Mouse (Mus musculus): Measurements from ENCODE around the gene Mrvi1. TPM values are rescaled to one million over a fixed set of nuclear protein-coding genes. Genes with fewer than 3 reads are reported as not detected.

Gene Mrvi1
- polyA plus RNA-seq, 1 experiment from 2014 or later = 3.2 TPM

GRCm38 (mm10) chr7:110843916-110844874 is 138.1 kb downstream of the Mrvi1 start, which contains the start of gene Rnf141:
TSS of gene Rnf141 (minus strand) at chr7:110844457.
- Histone ChIP-seq H3K9me3 (replicated peaks; ENCODE audit: control insufficient read depth, low read length) (no peaks in the 10 kb centered on the region), H3K36me3 (ENCODE audit: control insufficient read depth, insufficient read depth) (no peaks in the 10 kb centered on the region), H3K4me3 (ENCODE audit: low read length) (peak within 1 kb of the TSS; percentile 96), H3K4me2 (ENCODE audit: low read depth, low read length) (peak within 1 kb of the TSS; percentile 84), H3K27ac (ENCODE audit: low read length) (peak within 1 kb of the TSS; percentile 97), H3K27me3 (ENCODE audit: control insufficient read depth, insufficient read depth, low read length) (no peaks in the 10 kb centered on the region), H3K4me1 (ENCODE audit: control insufficient read depth, insufficient read depth, low read length) (0 out of 2 replicates have a peak, but pooled peaks cover 3% of the 10 kb centered on the region), H3K9ac (ENCODE audit: low read length) (peak within 1 kb of the TSS; percentile 97)
- under 1% methylated on average over 42 of the region's 42 CpGs for WGBS
- ATAC-seq (replicated peaks; ENCODE audit: extremely low read depth, insufficient read depth, low FRiP score) = peak; percentile 92

- Histone ChIP-seq H3K4me2 (ENCODE audit: low read depth, low read length) (no peak overlapping the region), H3K36me3 (ENCODE audit: control insufficient read depth, insufficient read depth) (no peaks in the 10 kb centered on the region), H3K9ac (ENCODE audit: low read length) (no peak overlapping the region), H3K27ac (ENCODE audit: low read length) (no peak overlapping the region), H3K27me3 (ENCODE audit: control insufficient read depth, insufficient read depth, low read length) (no peaks in the 10 kb centered on the region), H3K4me3 (ENCODE audit: low read length) (no peak overlapping the region), H3K4me1 (ENCODE audit: control insufficient read depth, insufficient read depth, low read length) (0 out of 2 replicates have a peak, but pooled peaks cover 3% of the 10 kb centered on the region), H3K9me3 (replicated peaks; ENCODE audit: control insufficient read depth, low read length) (no peaks in the 10 kb centered on the region)
- ATAC-seq (replicated peaks; ENCODE audit: extremely low read depth, insufficient read depth, low FRiP score) = no peak
- 67% methylated on average over 4 of the region's 4 CpGs for WGBS
Observed at GRCm38 (mm10) chr7:110840332-110840731, 141.9 kb downstream of the Mrvi1 start.

- H3K9me3 ChIP-seq (replicated peaks; ENCODE audit: control insufficient read depth, low read length) = no peaks in the 10 kb centered on the region
- 47% methylated on average over 3 of the region's 3 CpGs for WGBS
- no peaks in the 10 kb centered on the region for H3K27me3 ChIP-seq (ENCODE audit: control insufficient read depth, insufficient read depth, low read length)
- H3K4me2 ChIP-seq (ENCODE audit: low read depth, low read length) = no peak overlapping the region
- ATAC-seq (replicated peaks; ENCODE audit: extremely low read depth, insufficient read depth, low FRiP score) = no peak
- no peak overlapping the region for H3K4me3 ChIP-seq (ENCODE audit: low read length)
- H3K27ac ChIP-seq (ENCODE audit: low read length) = no peak overlapping the region
- peaks cover 12% of the 10 kb centered on the region for H3K36me3 ChIP-seq (ENCODE audit: control insufficient read depth, insufficient read depth)
- H3K4me1 ChIP-seq (ENCODE audit: control insufficient read depth, insufficient read depth, low read length) = peaks cover 8% of the 10 kb centered on the region
- H3K9ac ChIP-seq (ENCODE audit: low read length) = no peak overlapping the region
Observed at GRCm38 (mm10) chr7:110834522-110834921, 147.7 kb downstream of the Mrvi1 start.

- Histone ChIP-seq H3K4me3 (ENCODE audit: low read length) (no peak overlapping the region), H3K4me1 (ENCODE audit: control insufficient read depth, insufficient read depth, low read length) (peaks cover 8% of the 10 kb centered on the region), H3K27ac (ENCODE audit: low read length) (no peak overlapping the region), H3K9ac (ENCODE audit: low read length) (no peak overlapping the region), H3K36me3 (ENCODE audit: control insufficient read depth, insufficient read depth) (peaks cover 17% of the 10 kb centered on the region), H3K4me2 (ENCODE audit: low read depth, low read length) (no peak overlapping the region), H3K9me3 (replicated peaks; ENCODE audit: control insufficient read depth, low read length) (no peaks in the 10 kb centered on the region), H3K27me3 (ENCODE audit: control insufficient read depth, insufficient read depth, low read length) (no peaks in the 10 kb centered on the region)
- 87% methylated on average over 1 of the region's 1 CpGs for WGBS
- no peak for ATAC-seq (replicated peaks; ENCODE audit: extremely low read depth, insufficient read depth, low FRiP score)
Observed at GRCm38 (mm10) chr7:110834018-110834417, 148.2 kb downstream of the Mrvi1 start.

GRCm38 (mm10) chr7:110833024-110833423 is 149.2 kb downstream of the Mrvi1 start:
- 41% methylated on average over 1 of the region's 1 CpGs for WGBS
- peaks cover 23% of the 10 kb centered on the region for H3K36me3 ChIP-seq (ENCODE audit: control insufficient read depth, insufficient read depth)

GRCm38 (mm10) chr7:110823995-110824953 is 158.0 kb downstream of the Mrvi1 start:
- Histone ChIP-seq H3K4me3 (ENCODE audit: low read length) (no peak overlapping the region), H3K4me2 (ENCODE audit: low read depth, low read length) (no peak overlapping the region), H3K4me1 (ENCODE audit: control insufficient read depth, insufficient read depth, low read length) (peaks cover 31% of the 10 kb centered on the region), H3K27me3 (ENCODE audit: control insufficient read depth, insufficient read depth, low read length) (no peaks in the 10 kb centered on the region), H3K27ac (ENCODE audit: low read length) (no peak overlapping the region), H3K9ac (ENCODE audit: low read length) (no peak overlapping the region), H3K9me3 (replicated peaks; ENCODE audit: control insufficient read depth, low read length) (peaks cover 2% of the 10 kb centered on the region; the same call in 1 of the 2 replicates), H3K36me3 (ENCODE audit: control insufficient read depth, insufficient read depth) (peaks cover 31% of the 10 kb centered on the region)
- no peak for ATAC-seq (replicated peaks; ENCODE audit: extremely low read depth, insufficient read depth, low FRiP score)
- WGBS = 77% methylated on average over 8 of the region's 8 CpGs

More at GRCm38 (mm10) chr7:110833024-110833423, 149.2 kb downstream of the Mrvi1 start:
- Histone ChIP-seq H3K9me3 (replicated peaks; ENCODE audit: control insufficient read depth, low read length) (no peaks in the 10 kb centered on the region), H3K4me3 (ENCODE audit: low read length) (no peak overlapping the region), H3K27ac (ENCODE audit: low read length) (peak overlapping the region; percentile 14), H3K4me2 (ENCODE audit: low read depth, low read length) (no peak overlapping the region), H3K27me3 (ENCODE audit: control insufficient read depth, insufficient read depth, low read length) (no peaks in the 10 kb centered on the region), H3K9ac (ENCODE audit: low read length) (no peak overlapping the region), H3K4me1 (ENCODE audit: control insufficient read depth, insufficient read depth, low read length) (peaks cover 8% of the 10 kb centered on the region)
- ATAC-seq (replicated peaks; ENCODE audit: extremely low read depth, insufficient read depth, low FRiP score) = no peak

GRCm38 (mm10) chr7:110823593-110823992 is 158.7 kb downstream of the Mrvi1 start:
- Histone ChIP-seq H3K9me3 (replicated peaks; ENCODE audit: control insufficient read depth, low read length) (peaks cover 2% of the 10 kb centered on the region; the same call in 1 of the 2 replicates), H3K36me3 (ENCODE audit: control insufficient read depth, insufficient read depth) (peaks cover 24% of the 10 kb centered on the region), H3K27me3 (ENCODE audit: control insufficient read depth, insufficient read depth, low read length) (no peaks in the 10 kb centered on the region), H3K9ac (ENCODE audit: low read length) (no peak overlapping the region), H3K4me2 (ENCODE audit: low read depth, low read length) (no peak overlapping the region), H3K27ac (ENCODE audit: low read length) (no peak overlapping the region), H3K4me1 (ENCODE audit: control insufficient read depth, insufficient read depth, low read length) (peaks cover 37% of the 10 kb centered on the region), H3K4me3 (ENCODE audit: low read length) (no peak overlapping the region)
- WGBS = 40% methylated on average over 4 of the region's 4 CpGs
- ATAC-seq (replicated peaks; ENCODE audit: extremely low read depth, insufficient read depth, low FRiP score) = no peak

GRCm38 (mm10) chr7:110823076-110823475 is 159.2 kb downstream of the Mrvi1 start:
- H3K9me3 ChIP-seq (replicated peaks; ENCODE audit: control insufficient read depth, low read length) = peaks cover 2% of the 10 kb centered on the region; the same call in 1 of the 2 replicates
- H3K4me1 ChIP-seq (ENCODE audit: control insufficient read depth, insufficient read depth, low read length) = peaks cover 38% of the 10 kb centered on the region
- no peaks in the 10 kb centered on the region for H3K27me3 ChIP-seq (ENCODE audit: control insufficient read depth, insufficient read depth, low read length)
- H3K27ac ChIP-seq (ENCODE audit: low read length) = 0 out of 2 replicates have a peak overlapping the region, but pooled peaks have one; percentile 10
- ATAC-seq (replicated peaks; ENCODE audit: extremely low read depth, insufficient read depth, low FRiP score) = no peak
- peaks cover 22% of the 10 kb centered on the region for H3K36me3 ChIP-seq (ENCODE audit: control insufficient read depth, insufficient read depth)
- no peak overlapping the region for H3K9ac ChIP-seq (ENCODE audit: low read length)
- H3K4me3 ChIP-seq (ENCODE audit: low read length) = no peak overlapping the region
- 72% methylated on average over 8 of the region's 8 CpGs for WGBS
- no peak overlapping the region for H3K4me2 ChIP-seq (ENCODE audit: low read depth, low read length)

All from heart, embryonic 16.5 days (tissue).